Mouse (Mus musculus): ENCODE results near the gene Slc16a6. TPM values are rescaled to one million over a fixed set of nuclear protein-coding genes. Genes with fewer than 3 reads are reported as not detected.
"Not testable (repeated sequence)": the region's sequence is repeated elsewhere in the genome, so short reads cannot be mapped to it uniquely, and the experiment has no call there.

The Slc16a6 gene
- total RNA-seq (2021) = 10 to 100 TPM; 13.0 to 13.2 TPM

GRCm38 (mm10) chr11:109473171-109474085 lies at the start of gene Slc16a6, which contains the start of gene Arsg:
TSS of gene Slc16a6 (minus strand) at chr11:109473598.
TSS of gene Arsg (plus strand) at chr11:109473374.
- peak; percentile 93 for DNase-seq
- intact Hi-C loops (cut with DNase I) = no loop called here

- intact Hi-C loops (cut with DNase I) = no loop called here
- DNase-seq = no peak
Observed at GRCm38 (mm10) chr11:109520958-109521357, 47.6 kb upstream of the Slc16a6 start.

- intact Hi-C loops (cut with DNase I) = no loop called here
- DNase-seq = no peak
Observed at GRCm38 (mm10) chr11:109517816-109518215, 44.4 kb upstream of the Slc16a6 start.

- intact Hi-C loops (cut with DNase I) = no loop called here
- DNase-seq = no peak
Observed at GRCm38 (mm10) chr11:109517330-109517729, 43.9 kb upstream of the Slc16a6 start.

GRCm38 (mm10) chr11:109514064-109514612 lies 40.7 kb upstream of the Slc16a6 start:
- no peak for DNase-seq
- intact Hi-C loops (cut with DNase I) = no loop called here

GRCm38 (mm10) chr11:109512995-109513675 lies 39.7 kb upstream of the Slc16a6 start:
- intact Hi-C loops (cut with DNase I) = no loop called here
- no peak for DNase-seq

- intact Hi-C loops (cut with DNase I) = no loop called here
- DNase-seq = no peak
Observed at GRCm38 (mm10) chr11:109507068-109507467, 33.7 kb upstream of the Slc16a6 start.

GRCm38 (mm10) chr11:109505823-109506222 lies 32.4 kb upstream of the Slc16a6 start:
- no peak for DNase-seq
- intact Hi-C loops (cut with DNase I) = no loop called here

- DNase-seq = peak; percentile 43
- intact Hi-C loops (cut with DNase I) = no loop called here
Observed at GRCm38 (mm10) chr11:109504977-109505376, 31.6 kb upstream of the Slc16a6 start.

- intact Hi-C loops (cut with DNase I) = no loop called here
- peak; percentile 15 for DNase-seq
Observed at GRCm38 (mm10) chr11:109500206-109500605, 26.8 kb upstream of the Slc16a6 start.

- intact Hi-C loops (cut with DNase I) = no loop called here
- DNase-seq = no peak
Observed at GRCm38 (mm10) chr11:109497990-109498389, 24.6 kb upstream of the Slc16a6 start.

GRCm38 (mm10) chr11:109496996-109497714 lies 23.8 kb upstream of the Slc16a6 start:
- intact Hi-C loops (cut with DNase I) = no loop called here
- DNase-seq = no peak

GRCm38 (mm10) chr11:109496475-109496993 lies 23.1 kb upstream of the Slc16a6 start:
- intact Hi-C loops (cut with DNase I) = no loop called here
- no peak for DNase-seq

GRCm38 (mm10) chr11:109495771-109496474 lies 22.5 kb upstream of the Slc16a6 start:
- intact Hi-C loops (cut with DNase I) = no loop called here
- DNase-seq = no peak

- intact Hi-C loops (cut with DNase I) = no loop called here
- no peak for DNase-seq
Observed at GRCm38 (mm10) chr11:109494890-109495770, 21.7 kb upstream of the Slc16a6 start.

- DNase-seq; intact Hi-C loops (cut with DNase I): not testable (repeated sequence)
Observed at GRCm38 (mm10) chr11:109492847-109493464, 19.6 kb upstream of the Slc16a6 start.

GRCm38 (mm10) chr11:109491844-109492243 lies 18.4 kb upstream of the Slc16a6 start:
- intact Hi-C loops (cut with DNase I) = no loop called here
- no peak for DNase-seq

GRCm38 (mm10) chr11:109489763-109490162 lies 16.4 kb upstream of the Slc16a6 start:
- no peak for DNase-seq
- intact Hi-C loops (cut with DNase I) = no loop called here

Measured in left cerebral cortex, postnatal 4 days (tissue).